Mouse (Mus musculus) neural tube, embryonic 14.5 days (tissue): ENCODE results near the gene Kremen2. TPM values are rescaled to one million over a fixed set of nuclear protein-coding genes. Genes with fewer than 3 reads are reported as not detected.
A peak's percentile ranks its signal among the peaks of the same experiment; 100 is the strongest.

Source experiments
- ATAC-seq: fragments of 200-750 bp; cut with Nextera tagmentation; 2 replicates; pipeline ENCODE4 v1.8.0; 2017; ENCODE audit warnings: low read depth, mild to moderate bottlenecking, moderate TSS enrichment, moderate library complexity
- H3K27ac ChIP-seq: fragments of 300-500 bp; sonication (generic); 2 replicates; pipeline ENCODE4 v1.5.1; 2014; ENCODE audit warnings: low read depth, mild to moderate bottlenecking, control low read depth, low read length, moderate library complexity, mixed read lengths
- H3K27me3 ChIP-seq: fragments of 300-500 bp; sonication (generic); 2 replicates; pipeline ENCODE4 v1.6.1; 2014; ENCODE audit warnings: low read length; ENCODE audit not compliant: control insufficient read depth, insufficient read depth
- H3K36me3 ChIP-seq: fragments of 300-500 bp; sonication (generic); 2 replicates; pipeline ENCODE4 v1.6.1; 2014; ENCODE audit warnings: low read length, mixed read lengths; ENCODE audit not compliant: control insufficient read depth, insufficient read depth
- H3K4me1 ChIP-seq: fragments of 300-500 bp; sonication (generic); 2 replicates; pipeline ENCODE4 v1.6.1; 2014; ENCODE audit warnings: low read length; ENCODE audit not compliant: control insufficient read depth, insufficient read depth
- H3K4me2 ChIP-seq: fragments of 300-500 bp; sonication (generic); 2 replicates; pipeline ENCODE4 v1.6.1; 2014; ENCODE audit warnings: mild to moderate bottlenecking, low read depth, low read length, control low read depth
- H3K4me3 ChIP-seq: fragments of 300-500 bp; sonication (generic); 2 replicates; pipeline ENCODE4 v1.5.1; 2014; ENCODE audit warnings: low read depth, low read length, control low read depth, mixed read lengths
- H3K9ac ChIP-seq: fragments of 300-500 bp; sonication (generic); replicated peaks from 2 replicates; pipeline ENCODE4 v1.6.1; 2014; ENCODE audit warnings: low read depth, mild to moderate bottlenecking, control low read depth, low read length, mixed read lengths
- H3K9me3 ChIP-seq: fragments of 300-500 bp; sonication (generic); 2 replicates; pipeline ENCODE4 v1.6.1; 2016; ENCODE audit warnings: low read length; ENCODE audit not compliant: control insufficient read depth
- whole genome bisulfite sequencing: fragments of 180-500 bp; shearing (Covaris S2); extraction: QIAGEN DNeasy Blood & Tissue Kit; methylation state at CpG from one replicate; pipeline ENCODE4 v1.1.7; 2014; 5-methylcytosine and 5-hydroxymethylcytosine counted together
- polyA plus RNA-seq: library from polyadenylated mRNA; unstranded; fragments of >200 nt; fragmentation: Nextera tagmentation; extraction: Ambion mirVana; gene quantifications from 2 replicates; pipeline ENCODE4 v1.2.1, GENCODE M21; 2014

Kremen2 gene
- polyA plus RNA-seq, 1 experiment from 2014 or later, result 1.2 TPM

DNA sequence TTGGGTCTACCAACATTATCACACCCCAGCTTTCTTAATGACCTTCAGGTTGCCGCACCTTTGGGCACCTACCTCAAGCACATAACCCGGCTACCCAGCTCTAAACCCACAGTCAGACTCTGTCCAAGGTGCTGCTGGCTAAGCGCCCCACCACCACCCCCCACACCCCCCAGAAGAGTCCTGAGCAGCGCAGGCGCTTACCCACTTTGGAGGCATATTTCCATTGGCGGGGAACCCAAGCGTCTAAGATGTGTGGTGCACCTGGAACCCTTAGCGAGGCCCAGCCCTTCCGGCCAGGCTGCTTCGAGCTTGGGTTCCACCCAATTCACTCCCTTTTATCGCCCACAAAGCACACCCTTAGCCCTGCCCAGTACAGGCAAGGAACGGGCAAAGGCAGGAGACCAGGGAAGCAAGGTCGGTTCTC, 5.0 kb downstream of the Kremen2 start, which contains the start of gene Paqr4:
Paqr4 (minus strand) TSS at position 270 of the 424 bp plus-strand sequence.
- H3K4me1 ChIP-seq, result peaks cover 27% of the 10 kb centered on the region
- H3K27ac ChIP-seq, result peak within 1 kb of the TSS; percentile 40
- 4% methylated on average over 13 of the region's 13 CpGs for WGBS
- H3K9me3 ChIP-seq, result no peaks in the 10 kb centered on the region
- peak within 1 kb of the TSS; percentile 70 for H3K9ac ChIP-seq
- peak within 1 kb of the TSS; percentile 81 for H3K4me3 ChIP-seq
- peak; percentile 16 for ATAC-seq
- H3K4me2 ChIP-seq, result peak within 1 kb of the TSS; percentile 79
- H3K27me3 ChIP-seq, result peaks cover 33% of the 10 kb centered on the region
- peaks cover 12% of the 10 kb centered on the region for H3K36me3 ChIP-seq

GRCm38 (mm10) chr17:23740136-23740584, 5.5 kb downstream of the Kremen2 start:
- WGBS, result under 1% methylated on average over 46 of the region's 46 CpGs
- Histone ChIP-seq H3K9ac (peak overlapping the region; percentile 70), H3K27me3 (peaks cover 33% of the 10 kb centered on the region), H3K9me3 (no peaks in the 10 kb centered on the region), H3K27ac (peak overlapping the region; percentile 40), H3K4me2 (peak overlapping the region; percentile 79), H3K4me1 (peaks cover 25% of the 10 kb centered on the region), H3K4me3 (peak overlapping the region; percentile 81), H3K36me3 (peaks cover 15% of the 10 kb centered on the region)
- ATAC-seq, result peak; percentile 81

- Histone ChIP-seq H3K4me2 (peak overlapping the region; percentile 79), H3K36me3 (peaks cover 16% of the 10 kb centered on the region), H3K9me3 (no peaks in the 10 kb centered on the region), H3K27ac (peak overlapping the region; percentile 40), H3K4me1 (peaks cover 20% of the 10 kb centered on the region), H3K4me3 (peak overlapping the region; percentile 81), H3K27me3 (peaks cover 29% of the 10 kb centered on the region), H3K9ac (peak overlapping the region; percentile 70)
- WGBS, result under 1% methylated on average over 47 of the region's 48 CpGs
- peak; percentile 30 for ATAC-seq
Observed at GRCm38 (mm10) chr17:23739202-23740135, 6.2 kb downstream of the Kremen2 start.

GRCm38 (mm10) chr17:23738836-23739201, 6.8 kb downstream of the Kremen2 start:
- ATAC-seq, result no peak
- Histone ChIP-seq H3K4me3 (peak overlapping the region; percentile 81), H3K9ac (peak overlapping the region; percentile 70), H3K36me3 (peaks cover 16% of the 10 kb centered on the region), H3K9me3 (no peaks in the 10 kb centered on the region), H3K27ac (peak overlapping the region; percentile 40; the same call in 1 of the 2 replicates), H3K27me3 (peaks cover 26% of the 10 kb centered on the region), H3K4me2 (peak overlapping the region; percentile 79), H3K4me1 (peaks cover 20% of the 10 kb centered on the region)
- 33% methylated on average over 2 of the region's 2 CpGs for WGBS

GRCm38 (mm10) chr17:23737493-23738445, 7.9 kb downstream of the Kremen2 start:
- Histone ChIP-seq H3K27ac (no peak overlapping the region), H3K4me1 (peaks cover 20% of the 10 kb centered on the region), H3K4me2 (peak overlapping the region; percentile 79; the same call in 1 of the 2 replicates), H3K4me3 (no peak overlapping the region), H3K27me3 (peaks cover 15% of the 10 kb centered on the region), H3K9ac (no peak overlapping the region), H3K9me3 (no peaks in the 10 kb centered on the region), H3K36me3 (peaks cover 16% of the 10 kb centered on the region)
- no peak for ATAC-seq
- 76% methylated on average over 15 of the region's 15 CpGs for WGBS

GRCm38 (mm10) chr17:23734341-23734740, 11.3 kb downstream of the Kremen2 start:
- Histone ChIP-seq H3K27me3 (no peaks in the 10 kb centered on the region), H3K4me2 (no peak overlapping the region), H3K36me3 (peaks cover 16% of the 10 kb centered on the region), H3K9ac (no peak overlapping the region), H3K9me3 (no peaks in the 10 kb centered on the region), H3K4me3 (no peak overlapping the region), H3K4me1 (peaks cover 15% of the 10 kb centered on the region), H3K27ac (no peak overlapping the region)
- WGBS, result 69% methylated on average over 1 of the region's 1 CpGs
- ATAC-seq, result no peak

GRCm38 (mm10) chr17:23730441-23730840, 15.2 kb downstream of the Kremen2 start:
- H3K27me3 ChIP-seq, result no peaks in the 10 kb centered on the region
- H3K36me3 ChIP-seq, result peaks cover 3% of the 10 kb centered on the region; the same call in 1 of the 2 replicates
- no peaks in the 10 kb centered on the region for H3K9me3 ChIP-seq
- no peak overlapping the region for H3K4me2 ChIP-seq
- peaks cover 6% of the 10 kb centered on the region; the same call in 1 of the 2 replicates for H3K4me1 ChIP-seq
- no peak overlapping the region for H3K27ac ChIP-seq
- 79% methylated on average over 1 of the region's 1 CpGs for WGBS
- no peak overlapping the region for H3K9ac ChIP-seq
- H3K4me3 ChIP-seq, result no peak overlapping the region
- no peak for ATAC-seq

GRCm38 (mm10) chr17:23726758-23727142, 18.9 kb downstream of the Kremen2 start:
- H3K9ac ChIP-seq, result peak overlapping the region; percentile 66
- WGBS, result 1% methylated on average over 13 of the region's 20 CpGs

More at GRCm38 (mm10) chr17:23726758-23727142, 18.9 kb downstream of the Kremen2 start:
- Histone ChIP-seq H3K4me1 (peaks cover 6% of the 10 kb centered on the region; the same call in 1 of the 2 replicates), H3K4me2 (peak overlapping the region; percentile 94), H3K9me3 (no peaks in the 10 kb centered on the region), H3K4me3 (peak overlapping the region; percentile 74), H3K36me3 (no peaks in the 10 kb centered on the region), H3K27ac (peak overlapping the region; percentile 34; the same call in 1 of the 2 replicates), H3K27me3 (no peaks in the 10 kb centered on the region)
- ATAC-seq, result peak; percentile 83
